Mouse (Mus musculus) brain, embryonic 14.5 days (tissue): Measurements from ENCODE around the gene Zfp385b.

Experiments
- CTCF ChIP-seq: fragments of 200-500 bp; IDR thresholded peaks from 2 replicates; pipeline ENCODE4 v1.5.1; 2012; ENCODE audit warnings: inconsistent platforms, mild to moderate bottlenecking, moderate library complexity, borderline replicate concordance; ENCODE audit not compliant: insufficient read depth, insufficient read length; ENCODE audit errors: extremely low read depth
- POLR2A ChIP-seq: fragments of 200-500 bp; IDR thresholded peaks from 2 replicates; pipeline ENCODE4 v1.6.1; 2012; ENCODE audit warnings: mild to moderate bottlenecking, inconsistent platforms, borderline replicate concordance; ENCODE audit not compliant: poor library complexity, insufficient read depth, insufficient read length, severe bottlenecking; ENCODE audit errors: extremely low read depth

GRCm38 (mm10) chr2:77454341-77454937 lies 365.0 kb downstream of the Zfp385b start:
- TF ChIP-seq CTCF: no peak
- TF ChIP-seq POLR2A: no peak
